Mouse (Mus musculus) lung, postnatal 36 days (tissue): Measurements from ENCODE around the gene Polr2i.
"Not testable (repeated sequence)": the region's sequence is repeated elsewhere in the genome, so short reads cannot be mapped to it uniquely, and the experiment has no call there.

Experiments used
- DNase-seq: peaks from one replicate; pipeline ENCODE4 v3.0.0; 2022; ENCODE audit warnings: mixed read lengths

The Polr2i gene

GRCm38 (mm10) chr7:30231669-30232454, at the start of gene Polr2i, which contains the start of gene Tbcb:
Polr2i (plus strand) TSS chr7:30231948.
Tbcb (minus strand) TSS chr7:30232272.
- DNase-seq, result peak; percentile 98

- not testable (repeated sequence) for DNase-seq
Measured at GRCm38 (mm10) chr7:30183189-30183588, 48.6 kb upstream of the Polr2i start.

- peak; percentile 98 for DNase-seq
Measured at GRCm38 (mm10) chr7:30183879-30184289, 47.9 kb upstream of the Polr2i start, which contains the start of gene Cox7a1. Cox7a1 (plus strand) TSS chr7:30184144.

- DNase-seq, result no peak
Measured at GRCm38 (mm10) chr7:30184641-30185348, 47.0 kb upstream of the Polr2i start.

GRCm38 (mm10) chr7:30188344-30189115, 43.2 kb upstream of the Polr2i start:
- DNase-seq, result no peak

- DNase-seq, result no peak
Measured at GRCm38 (mm10) chr7:30189116-30189491, 42.6 kb upstream of the Polr2i start.

GRCm38 (mm10) chr7:30192088-30192487, 39.7 kb upstream of the Polr2i start:
- DNase-seq, result no peak

- DNase-seq, result no peak
Measured at GRCm38 (mm10) chr7:30193013-30193412, 38.7 kb upstream of the Polr2i start.

- DNase-seq, result peak; percentile 93
Measured at GRCm38 (mm10) chr7:30193581-30194100, 38.1 kb upstream of the Polr2i start.

- DNase-seq, result no peak
Measured at GRCm38 (mm10) chr7:30194101-30194831, 37.5 kb upstream of the Polr2i start.

- peak; percentile 98 for DNase-seq
Measured at GRCm38 (mm10) chr7:30194884-30195283, 36.9 kb upstream of the Polr2i start.

GRCm38 (mm10) chr7:30195461-30195860, 36.3 kb upstream of the Polr2i start:
- DNase-seq, result no peak

GRCm38 (mm10) chr7:30196171-30196570, 35.6 kb upstream of the Polr2i start:
- DNase-seq, result no peak

GRCm38 (mm10) chr7:30197592-30198129, 34.1 kb upstream of the Polr2i start:
- no peak for DNase-seq

- DNase-seq, result peak; percentile 76
Measured at GRCm38 (mm10) chr7:30198481-30198971, 33.2 kb upstream of the Polr2i start, which contains the start of gene Capns1. Capns1 (minus strand) TSS chr7:30198811.

GRCm38 (mm10) chr7:30199498-30200139, 32.1 kb upstream of the Polr2i start:
- DNase-seq, result no peak

GRCm38 (mm10) chr7:30200200-30200599, 31.5 kb upstream of the Polr2i start:
- no peak for DNase-seq

- DNase-seq, result not testable (repeated sequence)
Measured at GRCm38 (mm10) chr7:30200661-30201060, 31.1 kb upstream of the Polr2i start.

- peak; percentile 51 for DNase-seq
Measured at GRCm38 (mm10) chr7:30202895-30203690, 28.7 kb upstream of the Polr2i start.

- no peak for DNase-seq
Measured at GRCm38 (mm10) chr7:30204380-30204779, 27.4 kb upstream of the Polr2i start.
